ENCODE assay signal across 9 mouse cellular contexts in the genomic region with DNA sequence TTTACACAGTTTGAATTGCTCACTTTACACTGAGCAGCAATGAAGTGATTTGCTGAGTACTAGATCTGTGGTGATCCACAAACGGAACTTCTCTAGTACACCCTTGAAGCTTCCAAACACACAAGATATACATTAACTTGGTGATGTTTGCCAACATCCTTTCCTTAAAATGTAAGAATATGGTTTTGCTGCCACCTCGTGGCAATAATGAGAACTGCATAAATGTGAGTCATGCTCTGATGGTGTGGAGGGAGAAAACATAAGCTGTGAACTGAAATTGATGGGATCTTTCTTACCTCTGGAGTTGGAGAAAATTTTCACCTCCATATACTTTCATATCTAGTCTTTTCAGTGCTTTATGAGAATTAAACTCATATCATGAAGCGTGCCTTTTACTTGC. TPM values are rescaled to one million over a fixed set of nuclear protein-coding genes. Genes with fewer than 3 reads are reported as not detected.
DNase-seq lines count a peak whose midpoint lies in the region; ATAC-seq and TF ChIP-seq lines count a peak whose summit lies in the region.
"Had no signal": no experiment of that assay in that cellular context is flagged by ENCODE, and none has a peak within 500 bp of the region (broad histone marks: within the 10 kb centered on the region; RNA-seq: fewer than 3 reads in every experiment).

No protein-coding gene starts in this region.

- TF ChIP-seq EP300 in MEL (IDR thresholded peaks at IDR 0.05; ENCODE audit: low read depth in 1 of 2, low read length in 2 of 2) = no peak

- peak; percentile 26 to 82 (median 68); a peak in 5 of 6 replicates for TF ChIP-seq CTCF in MEL (IDR thresholded peaks at IDR 0.05 in 2 of 3, conservative IDR thresholded peaks at IDR 0.05 in 1 of 3; ENCODE audit: control insufficient read depth in 1 of 3, insufficient read depth in 1 of 3, low read depth in 2 of 3, low read length in 3 of 3, poor library complexity in 1 of 3, severe bottlenecking in 1 of 3)

- H3K9ac ChIP-seq in intestine, embryonic 14.5 days (ENCODE audit: low read length) = no peak overlapping the region
- H3K9ac ChIP-seq in intestine, embryonic 15.5 days = no peak overlapping the region
- H3K9ac ChIP-seq in MEL (ENCODE audit: control insufficient read depth, low read depth, low read length, poor library complexity, severe bottlenecking) = no peak overlapping the region

- H3K79me2 ChIP-seq in MEL (ENCODE audit: control insufficient read depth, insufficient read depth, low read length, poor library complexity) = no peaks in the 10 kb centered on the region

- H3K27me3 ChIP-seq in intestine, embryonic 14.5 days (replicated peaks; ENCODE audit: control insufficient read depth, insufficient read depth, low read length) = no peaks in the 10 kb centered on the region
- no peaks in the 10 kb centered on the region for H3K27me3 ChIP-seq in intestine, embryonic 15.5 days (replicated peaks)
- no peaks in the 10 kb centered on the region; a peak in 1 of 4 replicates for H3K27me3 ChIP-seq in MEL (ENCODE audit: control insufficient read depth in 1 of 2, insufficient read depth in 2 of 2, low read length in 2 of 2)

- TF ChIP-seq POLR2A in MEL (IDR thresholded peaks at IDR 0.05; ENCODE audit: control insufficient read depth in 1 of 2, insufficient read depth in 1 of 2, low read depth in 1 of 2, low read length in 2 of 2, poor library complexity in 1 of 2) = no peak

- 2% methylated on average over 3 of the region's 3 CpGs for WGBS in intestine, embryonic 14.5 days
- WGBS in intestine, embryonic 15.5 days = 6% methylated on average over 3 of the region's 3 CpGs

- H3K36me3 ChIP-seq in intestine, embryonic 14.5 days (ENCODE audit: control insufficient read depth, insufficient read depth, low read length) = no peaks in the 10 kb centered on the region
- H3K36me3 ChIP-seq in intestine, embryonic 15.5 days = no peaks in the 10 kb centered on the region
- peaks cover 0 to 7% of the 10 kb centered on the region in 2 experiments; a peak in 2 of 4 replicates for H3K36me3 ChIP-seq in MEL (ENCODE audit: control insufficient read depth in 1 of 2, insufficient read depth in 2 of 2, low read length in 2 of 2)

- TF ChIP-seq RAD21 in MEL (IDR thresholded peaks at IDR 0.05; ENCODE audit: low read depth, low read length) = peak; percentile 85

- no peaks in the 10 kb centered on the region for H3K4me1 ChIP-seq in intestine, embryonic 14.5 days (replicated peaks; ENCODE audit: control insufficient read depth, insufficient read depth, low read length)
- no peaks in the 10 kb centered on the region for H3K4me1 ChIP-seq in intestine, embryonic 15.5 days (replicated peaks)
- H3K4me1 ChIP-seq in MEL (ENCODE audit: control insufficient read depth in 1 of 2, insufficient read depth in 2 of 2, low read length in 2 of 2) = peaks cover 0 to 6% of the 10 kb centered on the region in 2 experiments; a peak in 1 of 4 replicates

- H3K4me2 ChIP-seq in intestine, embryonic 14.5 days (ENCODE audit: low read length) = no peak overlapping the region
- no peak overlapping the region for H3K4me2 ChIP-seq in intestine, embryonic 15.5 days (replicated peaks)

- peak; percentile 71 for DNase-seq in intestine, embryonic 14.5 days (ENCODE audit: low spot score)
- DNase-seq in MEL (ENCODE audit: low read depth, low spot score) = peak; percentile 79
- DNase-seq in cerebellum, adult 8-10 months = peak; percentile 57
- peak; percentile 14 for DNase-seq in left cerebral cortex, adult 11 months (ENCODE audit: low spot score)
- peak; percentile 5 for DNase-seq in testis, postnatal 14 days (ENCODE audit: low spot score)

- no peak overlapping the region for H3K4me3 ChIP-seq in intestine, embryonic 14.5 days (ENCODE audit: low read depth, low read length)
- H3K4me3 ChIP-seq in intestine, embryonic 15.5 days (replicated peaks) = no peak overlapping the region
- no peak overlapping the region for H3K4me3 ChIP-seq in MEL (ENCODE audit: control insufficient read depth in 1 of 2, insufficient read depth in 1 of 2, low read depth in 2 of 2, low read length in 2 of 2)

- no peak overlapping the region for H3K27ac ChIP-seq in intestine, embryonic 14.5 days (ENCODE audit: low read depth)
- H3K27ac ChIP-seq in intestine, embryonic 15.5 days = no peak overlapping the region
- H3K27ac ChIP-seq in MEL (ENCODE audit: control insufficient read depth, low read depth, low read length) = no peak overlapping the region
- H3K27ac ChIP-seq: macrophage had no signal

- no peaks in the 10 kb centered on the region for H3K9me3 ChIP-seq in intestine, embryonic 14.5 days (ENCODE audit: control insufficient read depth, low read length)
- H3K9me3 ChIP-seq in intestine, embryonic 15.5 days = no peaks in the 10 kb centered on the region
- no peaks in the 10 kb centered on the region for H3K9me3 ChIP-seq in MEL (replicated peaks; ENCODE audit: insufficient read depth, low read length)

- no peak for ATAC-seq in intestine, embryonic 14.5 days (replicated peaks; ENCODE audit: low FRiP score, low TSS enrichment, low read depth)
- no peak for ATAC-seq in intestine, embryonic 15.5 days
- peak; percentile 63 for ATAC-seq in granulocyte monocyte progenitor cell, adult 5-6 weeks (replicated peaks; ENCODE audit: poor library complexity, severe bottlenecking)
- peak; percentile 68; the same call in 1 of the 2 replicates for ATAC-seq in megakaryocyte-erythroid progenitor cell, adult 5-6 weeks (replicated peaks; ENCODE audit: low FRiP score, low TSS enrichment, poor library complexity, severe bottlenecking)

TF ChIP-seq in MEL, 35 proteins besides CTCF, POLR2A, EP300 and RAD21:
- TF ChIP-seq SMC3 (IDR thresholded peaks at IDR 0.05; ENCODE audit: low read depth, low read length) = peak; percentile 81
- peak; percentile 77 for TF ChIP-seq ZC3H11A (IDR thresholded peaks at IDR 0.05; ENCODE audit: low read depth, low read length)
- no peak for TF ChIP-seq MYB (IDR thresholded peaks at IDR 0.05; ENCODE audit: low read depth, low read length)
TF ChIP-seq in MEL: peak in this region for 2.

RNA-seq across cellular contexts. Expression of a gene that starts 51.6 kb away (rescaled TPM):
- 460 and 504 TPM in 2 replicates for polyA plus RNA-seq in intestine, embryonic 14.5 days (2014; fragmentation: Nextera tagmentation; extraction: Ambion mirVana)
- 383 and 402 TPM in 2 replicates for polyA plus RNA-seq in intestine, embryonic 15.5 days (2015; fragmentation: Nextera tagmentation; extraction: Ambion mirVana)
- 153 and 164 TPM in 2 replicates for total RNA-seq in MEL (2012; rRNA removed)
- polyA plus RNA-seq in MEL (2012; ENCODE audit: insufficient read depth in 1 of 2, insufficient read length in 2 of 2, low read depth in 1 of 2, low replicate concordance in 2 of 2, missing spikeins in 1 of 2) = 100 to 1,000 TPM in 1 of 2 experiments, not detected in 1; 326 TPM
- total RNA-seq in granulocyte monocyte progenitor cell, adult 5-6 weeks (2014; fragmentation: Nextera tagmentation) = 141 and 154 TPM in 2 replicates
- total RNA-seq in granulocyte monocyte progenitor cell, adult 5-6 weeks (2017) = 87.5 and 104 TPM in 2 replicates
- 180 and 219 TPM in 2 replicates for total RNA-seq in megakaryocyte-erythroid progenitor cell, adult 5-6 weeks (2014; fragmentation: Nextera tagmentation)
- 163 and 216 TPM in 2 replicates for total RNA-seq in megakaryocyte-erythroid progenitor cell, adult 5-6 weeks (2017)

Comparison
In these comparisons a context has a peak if more than half of its experiments do, and no peak if none do; other contexts are left out.
1. ATAC-seq: peak in granulocyte monocyte progenitor cell, adult 5-6 weeks (single experiment) and megakaryocyte-erythroid progenitor cell, adult 5-6 weeks (single experiment); none in intestine, embryonic 14.5 days (single experiment) and intestine, embryonic 15.5 days (single experiment).
2. DNase-seq: peak in every context shown above with its lines; median percentile 79 in MEL; 71 in intestine, embryonic 14.5 days; 57 in cerebellum, adult 8-10 months; 14 in left cerebral cortex, adult 11 months; 5 in testis, postnatal 14 days.